Mouse (Mus musculus) limb, embryonic 14.5 days (tissue): Measurements from ENCODE around the gene BC147527. TPM values are rescaled to one million over a fixed set of nuclear protein-coding genes. Genes with fewer than 3 reads are reported as not detected.
"Not testable (repeated sequence)": the region's sequence is repeated elsewhere in the genome, so short reads cannot be mapped to it uniquely, and the experiment has no call there.

ENCODE experiments used
- ATAC-seq: fragments of 200-750 bp; cut with Nextera tagmentation; 2 replicates; pipeline ENCODE4 v1.8.0; 2017; ENCODE audit warnings: low read depth, moderate number of reproducible peaks, moderate TSS enrichment; ENCODE audit not compliant: low FRiP score
- DNase-seq: peaks from one replicate; pipeline ENCODE4 v3.0.0-alpha.2; 2015; ENCODE audit warnings: low spot score
- H3K27ac ChIP-seq: fragments of 300-500 bp; sonication (generic); replicated peaks from 2 replicates; pipeline ENCODE4 v1.5.1; 2014; ENCODE audit warnings: low read depth, mild to moderate bottlenecking, low read length, moderate library complexity, mixed read lengths
- H3K27me3 ChIP-seq: fragments of 300-500 bp; sonication (generic); 2 replicates; pipeline ENCODE4 v1.6.1; 2014; ENCODE audit warnings: low read length, mixed read lengths; ENCODE audit not compliant: control insufficient read depth, insufficient read depth
- H3K36me3 ChIP-seq: fragments of 300-500 bp; sonication (generic); 2 replicates; pipeline ENCODE4 v1.6.1; 2014; ENCODE audit warnings: mild to moderate bottlenecking, low read length, moderate library complexity, mixed read lengths; ENCODE audit not compliant: control insufficient read depth, insufficient read depth
- H3K4me1 ChIP-seq: fragments of 300-500 bp; sonication (generic); 2 replicates; pipeline ENCODE4 v1.6.1; 2014; ENCODE audit warnings: antibody characterized with exemption, low read length, mixed read lengths; ENCODE audit not compliant: control insufficient read depth, insufficient read depth
- H3K4me2 ChIP-seq: fragments of 300-500 bp; sonication (generic); replicated peaks from 2 replicates; pipeline ENCODE4 v1.6.1; 2014; ENCODE audit warnings: low read depth, mild to moderate bottlenecking, low read length, moderate library complexity; ENCODE audit not compliant: severe bottlenecking
- H3K4me3 ChIP-seq: fragments of 300-500 bp; sonication (generic); replicated peaks from 2 replicates; pipeline ENCODE4 v1.5.1; 2014; ENCODE audit warnings: low read length
- H3K9ac ChIP-seq: fragments of 300-500 bp; sonication (generic); 2 replicates; pipeline ENCODE4 v1.6.1; 2014; ENCODE audit warnings: mild to moderate bottlenecking, low read depth, low read length, moderate library complexity; ENCODE audit not compliant: severe bottlenecking
- H3K9me3 ChIP-seq: fragments of 300-500 bp; sonication (generic); 2 replicates; pipeline ENCODE4 v1.6.1; 2016; ENCODE audit warnings: low read length; ENCODE audit not compliant: control insufficient read depth
- POLR2A ChIP-seq: fragments of 200-500 bp; IDR thresholded peaks from 2 replicates; pipeline ENCODE4 v1.8.0; 2012; ENCODE audit warnings: inconsistent platforms, mild to moderate bottlenecking, moderate library complexity, borderline replicate concordance; ENCODE audit not compliant: insufficient read depth, insufficient read length; ENCODE audit errors: extremely low read depth
- WGBS: fragments of 180-500 bp; shearing (Covaris S2); extraction: QIAGEN DNeasy Blood & Tissue Kit; methylation state at CpG from one replicate; pipeline ENCODE4 v1.1.7; 2014; 5-methylcytosine and 5-hydroxymethylcytosine counted together
- polyA plus RNA-seq, 2 experiments: library from polyadenylated mRNA; depleted of rRNA in 1 of 2; stranded (reverse) in 1 of 2; unstranded in 1 of 2; fragments of >200 nt; fragmentation: Nextera tagmentation in 1 of 2; extraction: Ambion mirVana in 1 of 2; gene quantifications; 2 replicates each; pipeline versions ENCODE4 v1.2.1 to v1.2.3; 2012 to 2014

Gene BC147527
- 0.09 and 0.26 TPM in 2 replicates for polyA plus RNA-seq (2012; rRNA removed)
- 0.65 and 0.69 TPM in 2 replicates for polyA plus RNA-seq (2014; fragmentation: Nextera tagmentation; extraction: Ambion mirVana)

DNA sequence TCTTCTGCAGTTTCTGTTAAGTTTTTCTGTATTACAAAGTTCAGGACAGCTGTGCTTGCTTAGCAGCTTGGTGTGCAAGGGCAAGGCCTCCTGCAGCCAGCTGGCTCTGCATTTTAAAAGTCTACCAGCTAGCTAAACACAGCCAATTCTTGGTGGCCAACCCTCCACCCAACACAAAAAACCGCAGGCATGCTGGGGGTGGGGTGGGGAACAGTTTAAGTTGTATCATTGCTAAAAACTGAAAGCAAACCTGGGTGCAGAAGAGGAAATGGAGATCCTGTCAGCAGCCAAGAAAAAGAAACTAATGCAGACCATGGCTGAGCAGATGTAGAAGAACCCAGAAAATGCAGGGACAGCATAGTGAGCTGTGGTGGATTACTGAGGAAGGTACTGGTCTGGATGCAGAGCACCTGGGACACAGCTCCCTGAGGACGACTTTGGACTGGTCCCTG is at the start of gene BC147527:
BC147527 (plus strand) TSS at position 402 of the 452 bp plus-strand sequence.
- Histone ChIP-seq H3K9ac (no peak within 1 kb of the TSS), H3K4me2 (no peak within 1 kb of the TSS), H3K4me1 (no peaks in the 10 kb centered on the region), H3K27ac (no peak within 1 kb of the TSS), H3K4me3 (no peak within 1 kb of the TSS), H3K27me3 (no peaks in the 10 kb centered on the region), H3K36me3 (no peaks in the 10 kb centered on the region), H3K9me3 (no peaks in the 10 kb centered on the region)
- DNase-seq, result no peak
- no peak for ATAC-seq
- TF ChIP-seq POLR2A, result no peak
- WGBS, result 43% methylated on average over 2 of the region's 2 CpGs

DNA sequence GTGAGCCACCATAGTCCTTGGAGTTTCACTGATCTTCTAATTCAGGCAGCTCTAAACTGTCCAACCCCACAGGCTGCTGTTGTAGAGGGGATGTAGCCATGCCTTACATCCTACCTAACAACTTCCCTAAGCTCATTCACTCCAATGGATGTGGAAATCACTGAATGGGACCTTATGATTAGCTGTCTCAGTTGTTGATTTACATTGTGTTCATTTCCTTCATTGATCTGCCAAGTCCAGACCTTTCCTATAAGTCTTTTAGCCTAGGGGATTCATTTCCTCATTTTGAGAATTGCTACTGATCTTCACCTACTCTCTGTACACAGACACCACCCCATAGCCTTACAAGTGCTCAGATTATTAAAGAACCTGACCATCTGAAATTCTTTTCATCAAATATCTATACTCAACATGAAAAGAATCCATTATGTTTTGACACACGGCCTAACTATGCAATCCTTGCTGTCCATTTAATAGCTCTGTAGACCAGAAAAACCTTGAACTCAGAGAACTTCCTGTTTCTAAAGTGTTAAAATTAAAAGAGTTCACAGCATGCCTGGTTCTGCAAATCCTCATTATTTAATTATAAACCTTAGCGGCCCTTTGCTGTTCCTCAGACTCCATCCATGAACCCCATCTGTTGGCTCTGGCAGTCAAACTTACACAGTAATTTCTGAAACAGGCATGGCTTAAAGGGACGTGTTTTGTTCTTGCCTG is 48.8 kb upstream of the BC147527 start:
- H3K27me3 ChIP-seq, result not testable (repeated sequence)
- 63% methylated on average over 2 of the region's 3 CpGs for WGBS

DNA sequence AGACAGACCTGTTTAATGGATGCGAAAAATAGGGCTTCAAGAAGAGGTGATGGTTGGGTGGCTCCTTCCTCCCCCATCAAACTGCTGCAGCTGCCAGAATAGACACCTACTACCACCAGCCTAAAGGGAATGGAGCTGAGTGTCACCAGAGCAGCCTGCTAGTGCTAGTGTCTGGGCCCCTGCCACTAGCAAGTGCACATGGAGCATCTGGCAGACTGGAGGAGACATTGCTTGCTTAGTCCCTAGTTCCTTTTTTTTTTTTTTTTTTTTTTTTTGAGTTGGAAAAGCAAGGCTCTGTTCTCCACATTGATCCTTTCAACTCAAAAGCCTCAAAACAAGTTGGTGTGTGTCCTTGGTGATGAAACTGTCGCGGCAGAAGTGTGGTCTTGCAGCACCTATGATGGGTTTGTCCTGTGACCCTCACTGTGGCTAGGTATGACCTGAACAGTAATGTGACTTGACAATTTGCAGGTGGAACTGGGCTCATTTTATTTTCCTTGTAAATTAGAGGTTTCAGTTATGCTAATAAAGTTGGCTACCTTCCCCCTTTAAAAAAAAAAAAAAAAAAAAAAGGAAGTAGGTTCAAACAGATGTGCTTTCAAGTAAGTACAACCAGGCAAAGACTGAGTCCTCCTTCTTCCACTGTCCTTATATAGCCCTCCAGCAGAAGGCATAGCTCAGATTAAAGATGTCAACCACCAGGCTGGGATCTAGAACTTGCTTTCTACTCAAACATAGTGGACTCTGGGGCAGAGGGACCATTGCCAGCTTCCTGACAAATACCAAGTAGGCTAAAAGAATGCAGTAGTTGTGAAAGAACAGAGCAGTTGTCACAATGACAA is 41.2 kb upstream of the BC147527 start:
- not testable (repeated sequence) for H3K27ac ChIP-seq, H3K9me3 ChIP-seq, DNase-seq, H3K36me3 ChIP-seq, ATAC-seq, H3K4me1 ChIP-seq, H3K4me3 ChIP-seq, H3K27me3 ChIP-seq, H3K4me2 ChIP-seq, H3K9ac ChIP-seq
- WGBS, result 81% methylated on average over 3 of the region's 3 CpGs

More for the DNA sequence above, 48.8 kb upstream of the BC147527 start:
- not testable (repeated sequence) for H3K4me2 ChIP-seq, H3K9me3 ChIP-seq, ATAC-seq, H3K4me1 ChIP-seq, H3K9ac ChIP-seq, H3K27ac ChIP-seq, DNase-seq, H3K36me3 ChIP-seq, H3K4me3 ChIP-seq

DNA sequence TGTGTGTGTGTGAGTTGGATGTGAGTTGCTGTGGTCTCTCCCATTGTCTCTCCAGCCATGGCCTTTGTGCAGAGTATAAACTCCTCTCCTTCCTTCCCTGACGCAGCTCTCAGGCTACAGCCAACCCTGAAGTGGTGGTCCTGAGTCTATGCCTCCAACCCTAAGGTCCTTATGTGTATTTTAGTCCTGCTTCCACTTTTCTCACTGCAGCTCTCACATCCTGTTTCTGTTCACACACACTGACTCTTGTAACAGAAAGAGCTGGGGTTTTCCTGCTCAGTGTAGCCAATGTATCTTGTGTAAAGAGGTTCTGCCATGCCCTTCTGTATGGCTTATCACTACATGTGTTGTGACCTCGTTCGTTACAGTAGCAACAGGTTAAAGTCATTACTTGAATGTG is 40.5 kb upstream of the BC147527 start:
- not testable (repeated sequence) for DNase-seq, H3K27ac ChIP-seq, H3K27me3 ChIP-seq, H3K9ac ChIP-seq, H3K4me1 ChIP-seq, H3K9me3 ChIP-seq, H3K36me3 ChIP-seq, H3K4me3 ChIP-seq, ATAC-seq, H3K4me2 ChIP-seq
- 61% methylated on average over 3 of the region's 3 CpGs for WGBS

DNA sequence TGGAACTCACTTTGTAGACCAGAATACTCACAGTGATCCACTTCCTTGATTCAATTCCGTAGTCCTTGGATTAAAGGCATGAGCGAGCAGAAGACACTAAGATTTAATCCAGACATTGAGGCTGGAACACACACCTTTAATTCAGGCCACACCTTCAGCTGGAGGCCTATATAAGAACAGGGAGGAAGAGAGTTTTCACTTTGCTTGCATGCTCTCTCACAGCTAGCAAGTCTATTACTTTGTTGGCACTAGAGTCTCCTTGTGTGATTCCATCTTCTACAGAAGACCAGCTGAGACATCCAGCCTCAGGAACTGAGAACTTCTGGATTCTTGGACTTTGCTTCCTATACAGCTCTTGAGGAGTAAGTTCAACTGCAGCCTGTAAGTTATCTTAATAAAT is 37.3 kb upstream of the BC147527 start, which contains the start of gene AF067061:
AF067061 (plus strand) TSS at position 245 of the 400 bp plus-strand sequence.
- not testable (repeated sequence) for H3K4me2 ChIP-seq, H3K9me3 ChIP-seq, H3K4me1 ChIP-seq, DNase-seq, H3K36me3 ChIP-seq, H3K9ac ChIP-seq, H3K27ac ChIP-seq, H3K4me3 ChIP-seq, ATAC-seq, H3K27me3 ChIP-seq
- WGBS, result 90% methylated on average over 2 of the region's 2 CpGs

DNA sequence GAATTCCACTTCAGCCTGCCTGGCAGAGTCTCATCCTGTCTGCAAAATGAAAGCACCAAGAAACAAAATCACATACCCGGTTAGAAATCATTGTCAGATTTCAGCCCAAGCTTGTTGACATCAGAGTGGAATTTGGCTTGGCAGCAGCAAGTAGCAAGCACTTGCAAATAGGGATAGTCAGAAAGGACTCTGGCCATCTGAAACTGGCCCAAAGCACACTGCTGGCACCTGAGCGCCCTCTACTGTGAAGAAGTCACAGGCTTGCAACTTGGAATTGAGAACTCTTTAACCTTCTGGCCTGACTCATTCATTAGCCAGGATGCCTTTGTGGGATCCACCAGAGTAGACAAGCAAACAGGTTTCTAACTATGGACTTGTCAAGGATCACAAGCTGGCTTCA is 22.4 kb upstream of the BC147527 start:
- H3K9ac ChIP-seq, H3K4me3 ChIP-seq, H3K4me2 ChIP-seq, H3K27ac ChIP-seq, H3K4me1 ChIP-seq, H3K27me3 ChIP-seq, ATAC-seq, H3K36me3 ChIP-seq, H3K9me3 ChIP-seq, DNase-seq: not testable (repeated sequence)
- WGBS, result 45% methylated on average over 1 of the region's 2 CpGs
